Mouse (Mus musculus): ENCODE measurements around the gene Arg1.

GRCm38 (mm10) chr10:24873624-24874023 is 53.7 kb downstream of the Arg1 start:
- TF ChIP-seq CHD2 (IDR thresholded peaks at IDR 0.05; ENCODE audit: low read length) = no peak
- TF ChIP-seq BHLHE40 (IDR thresholded peaks at IDR 0.05; ENCODE audit: borderline replicate concordance, low read depth, low read length) = no peak
- TF ChIP-seq TCF12 (IDR thresholded peaks at IDR 0.05; ENCODE audit: low read depth, low read length) = no peak
- TF ChIP-seq RAD21 (IDR thresholded peaks at IDR 0.05; ENCODE audit: low read depth, low read length) = peak; percentile 11; the same call in 1 of the 2 replicates
- TF ChIP-seq POLR2A (IDR thresholded peaks at IDR 0.05; ENCODE audit: control insufficient read depth in 1 of 2, insufficient read depth in 1 of 2, low read depth in 1 of 2, low read length in 2 of 2, poor library complexity in 1 of 2) = no peak
- no peak for TF ChIP-seq USF1 (IDR thresholded peaks at IDR 0.05; ENCODE audit: low read depth, low read length)

All from MEL (cell line).